Mouse (Mus musculus) brown adipose tissue, adult 24 weeks (tissue): ENCODE measurements at regions not wholly inside any gene's neighbourhood (a gene's known extent, or its start where the extent isn't known, plus 50 kb on each side); places are given as distances from the start of the nearest gene placed in this dataset.

ENCODE experiments used
- H3K27ac ChIP-seq: fragments of 200-500 bp; replicated peaks from 2 replicates; pipeline ENCODE4 v1.5.1; 2012; ENCODE audit warnings: low read depth, mild to moderate bottlenecking, low read length
- H3K4me1 ChIP-seq: fragments of 200-500 bp; 2 replicates; pipeline ENCODE4 v1.6.1; 2012; ENCODE audit warnings: low read length, mixed read lengths; ENCODE audit not compliant: control insufficient read depth, insufficient read depth, insufficient read length
- H3K4me3 ChIP-seq: fragments of 200-500 bp; 2 replicates; pipeline ENCODE4 v1.5.1; 2012; ENCODE audit warnings: low read depth, mild to moderate bottlenecking, low read length, moderate library complexity; ENCODE audit not compliant: insufficient read depth

DNA sequence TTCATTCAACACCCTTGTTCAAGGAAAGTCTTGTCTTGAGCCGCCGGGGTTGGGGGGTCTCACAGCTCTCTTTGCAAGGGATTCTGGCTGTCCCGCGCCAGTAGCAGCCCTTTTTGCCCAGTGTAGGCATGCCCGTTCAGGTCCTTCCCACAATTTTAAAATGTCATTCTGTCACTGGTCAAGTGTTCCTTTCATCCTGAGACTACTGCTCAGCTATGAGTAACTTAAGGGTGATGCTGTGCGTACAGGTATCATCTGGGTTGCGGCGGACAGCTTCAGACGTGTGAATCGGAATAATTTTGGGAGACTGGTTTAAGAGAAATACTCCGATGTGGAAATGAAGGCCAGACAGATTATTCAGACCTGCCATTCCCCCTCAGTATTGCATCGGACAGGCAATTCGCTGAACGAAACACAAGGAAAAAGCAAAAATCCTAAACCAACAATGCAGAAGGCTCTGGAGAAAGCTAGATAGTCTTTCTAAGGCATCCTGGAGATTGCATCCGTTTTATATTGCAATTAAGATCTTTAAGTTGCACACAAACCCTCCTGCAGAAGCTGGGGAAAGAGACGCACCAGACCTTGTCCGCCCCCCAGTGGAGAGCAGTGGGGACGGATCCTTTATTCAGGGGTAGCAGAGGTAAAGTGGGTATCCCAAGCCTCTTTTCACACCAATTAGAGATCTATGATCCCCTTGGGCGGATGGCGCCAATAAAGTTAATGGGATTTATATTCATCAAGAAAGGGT lies 138.3 kb upstream of the Slc24a2 start:
- H3K4me3 ChIP-seq, result peak overlapping the region; percentile 45
- no peaks in the 10 kb centered on the region for H3K4me1 ChIP-seq
- no peak overlapping the region for H3K27ac ChIP-seq

- Histone ChIP-seq H3K4me3 (peak overlapping the region; percentile 45), H3K27ac (no peak overlapping the region), H3K4me1 (no peaks in the 10 kb centered on the region)
These were observed 137.6 kb upstream of the Slc24a2 start for GRCm38 (mm10) chr4:87367732-87368412.

- H3K4me1 ChIP-seq, result no peaks in the 10 kb centered on the region
- H3K4me3 ChIP-seq, result no peak overlapping the region
These were observed 131.9 kb upstream of the Slc24a2 start for GRCm38 (mm10) chr4:87362201-87362600.

GRCm38 (mm10) chr4:87359483-87359882 lies 129.2 kb upstream of the Slc24a2 start:
- H3K4me1 ChIP-seq, result no peaks in the 10 kb centered on the region
- H3K27ac ChIP-seq, result no peak overlapping the region
- no peak overlapping the region for H3K4me3 ChIP-seq

More at GRCm38 (mm10) chr4:87362201-87362600, 131.9 kb upstream of the Slc24a2 start:
- H3K27ac ChIP-seq, result no peak overlapping the region

- Histone ChIP-seq H3K27ac (no peak overlapping the region), H3K4me3 (no peak overlapping the region), H3K4me1 (no peaks in the 10 kb centered on the region)
These were observed 128.7 kb upstream of the Slc24a2 start for GRCm38 (mm10) chr4:87359004-87359403.

DNA sequence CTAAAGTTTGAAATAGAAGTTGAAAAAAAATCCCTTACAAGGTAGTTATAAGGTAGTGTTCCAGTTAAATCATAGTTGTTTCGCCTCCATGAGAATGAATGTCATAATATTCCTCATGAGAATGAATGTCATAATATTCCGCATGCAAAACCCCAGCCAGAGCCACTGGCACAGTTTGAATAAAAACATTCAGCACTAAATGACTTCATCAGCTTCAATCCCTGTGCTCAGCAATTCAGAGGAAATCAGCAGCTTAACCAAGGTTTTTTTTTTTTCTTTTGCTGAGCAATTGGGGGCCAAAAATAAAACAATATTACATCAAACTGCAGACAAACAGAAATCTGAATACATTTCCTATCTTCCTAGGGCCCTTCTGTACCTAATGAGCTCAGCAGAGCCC lies 102.7 kb upstream of the Slc24a2 start:
- no peaks in the 10 kb centered on the region for H3K4me1 ChIP-seq
- no peak overlapping the region for H3K27ac ChIP-seq
- no peak overlapping the region for H3K4me3 ChIP-seq

GRCm38 (mm10) chr4:87329136-87329535 lies 98.9 kb upstream of the Slc24a2 start:
- no peak overlapping the region for H3K27ac ChIP-seq

GRCm38 (mm10) chr4:87321726-87322349 lies 91.6 kb upstream of the Slc24a2 start:
- no peak overlapping the region for H3K4me3 ChIP-seq
- H3K27ac ChIP-seq, result no peak overlapping the region
- H3K4me1 ChIP-seq, result no peaks in the 10 kb centered on the region

More at GRCm38 (mm10) chr4:87329136-87329535, 98.9 kb upstream of the Slc24a2 start:
- H3K4me3 ChIP-seq, result no peak overlapping the region
- H3K4me1 ChIP-seq, result no peaks in the 10 kb centered on the region

DNA sequence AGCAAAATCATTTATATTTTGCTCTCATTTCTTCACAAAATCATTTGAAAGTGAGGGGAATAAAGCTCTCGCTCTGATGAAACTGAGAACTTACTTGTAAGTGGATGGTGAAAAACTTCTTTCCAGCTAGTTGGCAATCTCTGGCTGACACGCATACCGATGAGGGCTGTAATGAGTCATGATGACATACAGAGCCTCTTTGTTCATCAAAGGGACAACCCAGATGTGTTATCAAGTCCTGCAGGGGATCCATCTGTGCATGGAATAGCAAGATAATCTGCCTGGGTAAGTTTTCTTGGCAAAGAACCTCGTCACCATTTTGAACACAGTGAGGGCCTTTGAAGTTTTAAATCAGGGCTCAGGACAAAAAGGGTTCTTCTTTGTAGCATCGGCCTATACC lies 67.9 kb upstream of the Slc24a2 start:
- Histone ChIP-seq H3K4me1 (no peaks in the 10 kb centered on the region), H3K4me3 (no peak overlapping the region), H3K27ac (no peak overlapping the region)

DNA sequence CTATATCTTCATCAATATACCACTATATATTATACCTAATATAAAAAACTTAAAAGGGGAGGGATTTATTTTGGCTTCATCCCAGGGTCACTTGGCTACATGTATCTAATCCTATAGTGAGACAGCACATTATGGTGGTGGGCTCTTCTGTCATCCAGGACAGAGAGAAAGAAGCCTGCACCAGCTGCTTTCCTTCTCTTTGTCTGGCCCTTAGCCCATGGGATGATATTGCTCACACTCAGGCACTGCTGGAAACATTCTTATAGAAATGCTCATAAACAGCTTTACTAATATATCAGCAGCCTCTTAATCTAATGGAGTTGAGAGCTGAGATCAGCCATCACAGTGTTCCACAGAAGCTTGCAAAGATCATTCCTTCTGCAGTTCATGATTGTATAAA lies 64.3 kb upstream of the Slc24a2 start:
- H3K4me1 ChIP-seq, result no peaks in the 10 kb centered on the region
- no peak overlapping the region for H3K4me3 ChIP-seq
- H3K27ac ChIP-seq, result no peak overlapping the region
